Mouse (Mus musculus): ENCODE measurements around the gene Adipor2. TPM values are rescaled to one million over a fixed set of nuclear protein-coding genes. Genes with fewer than 3 reads are reported as not detected.

Adipor2 gene
- total RNA-seq, 2 experiments from 2014 or later: 36.2 to 41.5 TPM

DNA sequence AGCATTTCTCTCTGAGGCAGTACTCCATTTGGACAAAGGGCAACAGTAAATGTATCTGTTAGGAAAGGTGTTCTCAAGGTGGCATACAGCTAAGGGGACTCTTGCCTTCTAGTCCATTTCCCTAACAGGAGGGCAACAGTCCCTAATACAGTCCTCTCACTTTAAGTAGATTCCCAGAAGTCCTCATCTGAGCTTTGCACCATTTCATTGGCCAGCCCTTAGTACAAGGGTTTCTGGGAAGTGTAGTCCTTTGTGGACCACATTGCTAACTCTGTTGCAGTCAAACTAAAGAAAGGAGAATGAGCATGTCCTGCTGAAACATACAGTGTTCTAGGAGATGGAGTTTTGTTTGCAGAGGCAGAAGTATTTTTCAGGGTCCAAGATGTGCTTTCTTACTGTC, 76.1 kb downstream of the Adipor2 start:
- no peak for DNase-seq

DNA sequence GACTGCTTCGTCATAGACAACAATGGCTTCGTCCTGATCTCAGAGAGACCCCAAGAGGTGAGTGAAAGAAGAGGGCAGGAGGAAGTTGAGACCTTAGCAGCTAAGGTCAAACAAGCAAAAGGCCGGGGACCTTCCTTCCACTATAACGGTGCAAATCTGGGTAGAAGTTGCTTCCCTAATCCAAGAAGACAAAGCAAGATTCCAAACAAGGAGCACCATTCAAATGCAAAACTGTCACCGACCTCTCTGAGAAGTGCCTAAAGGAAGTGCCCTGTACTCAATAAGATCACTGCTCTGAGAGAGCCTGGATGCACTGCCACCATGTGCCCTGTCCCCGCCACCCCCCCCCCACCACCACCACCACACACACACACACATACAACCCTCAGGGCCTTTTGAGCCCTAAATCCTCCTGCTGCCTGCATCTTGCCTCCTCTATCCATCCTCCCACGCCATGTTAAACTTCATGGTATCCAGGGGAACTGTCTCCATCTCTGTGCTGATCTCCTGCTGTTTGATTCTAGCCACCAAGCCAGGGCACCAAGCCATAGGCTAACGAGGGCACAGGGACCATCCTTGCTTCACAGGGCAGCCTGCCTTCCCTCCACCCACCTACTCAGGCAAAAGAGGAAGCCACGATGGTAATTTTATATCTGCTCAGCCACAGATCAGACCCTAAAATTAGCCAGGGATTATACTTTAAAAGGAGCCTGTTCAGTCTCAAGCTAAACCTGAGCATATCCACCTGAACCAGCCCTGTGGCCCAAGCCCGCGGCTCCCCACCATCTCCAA, 79.2 kb downstream of the Adipor2 start:
- no peak for DNase-seq

DNA sequence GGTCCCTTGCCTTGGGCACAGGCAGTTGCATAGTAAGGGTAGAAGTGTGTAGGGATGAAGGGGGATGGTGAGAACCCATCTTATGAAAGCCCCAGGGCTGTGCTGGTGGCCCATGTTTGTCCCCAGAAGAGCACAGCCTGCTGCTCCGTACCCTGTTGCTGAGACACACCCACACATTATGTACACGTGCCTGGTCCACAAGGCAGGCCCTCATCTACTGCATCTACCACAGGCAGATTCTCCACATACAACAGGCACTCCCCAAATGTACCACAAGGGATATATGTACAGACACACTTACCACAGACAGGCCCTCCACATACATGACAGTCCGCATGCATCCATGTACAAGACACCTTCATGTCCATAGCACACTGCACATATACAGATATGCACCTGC, 80.2 kb downstream of the Adipor2 start:
- no peak for DNase-seq

DNA sequence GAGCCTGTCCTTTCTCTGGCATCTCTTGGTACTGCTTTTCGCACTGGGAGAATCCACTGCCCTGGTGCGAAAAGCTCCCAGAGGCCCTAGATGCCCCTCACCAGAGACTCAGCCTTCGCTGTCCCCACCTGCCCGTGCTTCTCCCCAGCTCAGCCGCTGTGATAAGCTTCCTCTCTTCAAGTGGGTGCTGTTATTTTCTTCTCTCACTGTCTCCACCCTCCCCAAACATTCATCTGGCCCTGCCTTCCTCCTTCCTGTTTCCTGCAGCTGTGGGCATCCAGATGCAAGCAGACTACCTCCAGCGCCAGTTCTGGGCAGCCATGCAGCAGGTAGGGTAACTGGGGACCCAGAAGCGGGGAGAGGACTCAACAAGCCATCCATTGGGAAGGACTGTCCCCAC, 81.4 kb downstream of the Adipor2 start:
- no peak for DNase-seq

DNA sequence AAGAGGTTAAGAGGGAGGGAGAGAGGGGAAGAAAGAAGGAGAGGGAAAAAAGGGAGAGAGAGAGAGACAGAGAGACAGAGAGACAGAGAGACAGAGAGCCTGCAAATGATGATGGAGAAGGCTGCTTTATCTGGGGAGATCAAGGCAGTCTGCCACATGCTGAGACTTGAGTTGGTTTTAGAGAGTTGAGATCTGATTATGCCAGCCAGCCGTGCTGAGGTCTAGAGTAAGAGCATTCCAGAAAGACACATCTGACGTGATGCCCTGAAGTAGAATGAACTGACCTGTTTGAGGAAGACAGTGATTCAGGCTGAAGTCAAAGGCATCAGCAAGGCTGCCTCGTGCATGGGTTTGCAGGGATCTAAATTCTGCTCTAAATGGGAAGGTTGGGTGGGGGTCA, 83.7 kb downstream of the Adipor2 start:
- no peak for DNase-seq

DNA sequence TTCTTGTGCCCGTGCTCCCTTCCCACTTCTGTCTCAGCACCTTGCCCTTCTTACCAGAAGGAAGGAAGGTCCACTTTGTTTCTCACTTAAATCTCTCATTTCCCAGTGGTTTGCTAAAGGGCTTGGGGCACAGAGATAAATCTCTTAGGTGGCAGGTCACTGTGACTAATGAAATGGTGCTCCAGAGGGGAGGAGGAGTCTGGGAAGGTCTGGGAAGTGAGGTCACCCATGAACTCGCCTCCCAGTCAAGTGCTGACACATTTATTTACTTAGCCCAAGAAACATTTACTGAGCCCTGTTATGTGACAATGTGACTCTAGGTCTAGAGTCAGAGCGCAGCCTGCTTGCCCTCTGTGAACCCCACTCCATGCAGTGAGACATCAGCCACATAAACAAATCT, 84.3 kb downstream of the Adipor2 start:
- DNase-seq: no peak

DNA sequence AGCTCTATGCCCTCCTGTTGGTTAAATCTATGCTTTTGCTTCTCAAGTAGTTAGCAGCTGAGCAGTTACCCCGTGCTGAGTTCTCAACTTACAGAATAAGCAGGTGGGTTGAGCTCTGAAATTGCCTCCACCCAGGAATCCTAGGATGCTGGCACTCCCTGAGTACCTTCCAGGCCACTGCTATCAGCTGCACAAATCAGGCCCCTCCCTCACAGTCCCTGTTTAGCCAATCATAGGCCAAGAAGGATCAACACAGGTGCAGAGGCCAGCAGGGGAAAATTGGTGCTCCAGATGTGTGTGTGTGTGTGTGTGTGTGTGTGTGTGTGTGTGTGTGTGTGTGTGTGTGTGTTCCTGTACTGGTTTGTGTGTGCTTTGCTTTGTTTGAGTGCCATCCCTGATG, 85.4 kb downstream of the Adipor2 start:
- no peak for DNase-seq

DNA sequence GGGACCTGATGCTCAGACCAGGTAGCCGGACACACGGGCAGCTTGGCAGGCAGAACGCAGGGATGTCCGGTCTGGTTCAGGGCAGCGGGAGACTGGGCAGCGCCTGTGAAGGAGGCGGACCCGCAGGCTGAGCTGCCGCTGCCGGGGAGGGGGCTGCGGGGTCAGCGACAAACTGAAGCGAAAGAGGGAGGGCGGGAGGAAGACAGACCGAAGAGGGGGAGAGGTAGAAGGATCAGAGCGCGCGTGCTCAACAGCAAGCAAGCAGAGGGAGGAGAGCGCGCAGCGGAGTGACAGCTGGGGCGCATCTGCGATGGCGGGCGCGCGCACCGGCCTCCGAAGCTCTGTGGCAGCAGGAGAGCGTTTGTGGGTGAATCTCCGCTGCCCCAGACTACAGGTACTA, 87.0 kb downstream of the Adipor2 start, which contains the start of gene Lrtm2:
TSS of gene Lrtm2 (minus strand) at position 261 of the 400 bp plus-strand sequence.
- peak; percentile 55 to 70 for DNase-seq

DNA sequence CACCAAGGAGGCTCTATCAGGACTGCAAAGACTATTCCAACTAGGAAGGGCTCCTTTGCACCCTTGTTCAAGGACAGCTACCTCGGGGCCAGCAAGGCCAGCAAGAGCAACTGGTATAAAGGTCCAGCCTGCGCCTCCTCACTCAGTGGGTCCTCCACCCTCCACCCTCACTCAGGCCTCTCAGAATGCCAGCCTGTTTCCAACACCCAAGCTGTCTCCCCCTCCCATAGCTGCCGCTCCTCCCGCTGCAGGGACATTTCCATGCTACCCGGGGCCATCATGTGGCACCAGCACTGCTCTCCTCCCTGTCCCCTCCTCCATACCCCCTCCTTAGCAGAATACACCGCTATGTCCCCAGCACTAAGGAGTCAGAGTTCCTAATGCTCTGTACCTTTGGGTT, 87.6 kb downstream of the Adipor2 start:
- DNase-seq: peak; percentile 48 to 53

DNA sequence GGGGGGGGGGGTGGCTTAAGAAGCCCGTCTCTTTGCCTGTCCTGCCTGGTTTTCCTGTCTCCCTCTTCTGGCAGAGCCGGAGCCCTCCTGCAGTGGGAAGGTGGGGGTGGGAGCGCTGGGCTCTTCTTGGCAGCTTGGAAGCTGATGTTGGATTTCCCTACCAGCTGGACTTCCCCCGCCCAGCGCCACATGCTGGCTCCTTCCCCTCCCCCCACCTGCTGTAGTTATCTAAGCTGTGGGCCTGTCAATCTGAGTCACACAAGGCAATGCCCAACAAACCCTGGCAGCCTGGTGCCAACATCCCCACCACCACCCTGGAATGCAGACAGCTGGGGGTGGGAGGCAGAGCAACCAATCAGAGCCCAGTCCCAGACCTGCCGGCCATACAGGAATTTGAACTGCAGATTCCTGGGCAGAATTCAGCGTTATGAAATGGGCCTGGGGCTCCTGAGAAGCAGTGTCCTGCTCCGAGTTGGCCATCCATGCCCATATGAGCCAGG, 88.2 kb downstream of the Adipor2 start:
- DNase-seq: peak; percentile 82 to 89

DNA sequence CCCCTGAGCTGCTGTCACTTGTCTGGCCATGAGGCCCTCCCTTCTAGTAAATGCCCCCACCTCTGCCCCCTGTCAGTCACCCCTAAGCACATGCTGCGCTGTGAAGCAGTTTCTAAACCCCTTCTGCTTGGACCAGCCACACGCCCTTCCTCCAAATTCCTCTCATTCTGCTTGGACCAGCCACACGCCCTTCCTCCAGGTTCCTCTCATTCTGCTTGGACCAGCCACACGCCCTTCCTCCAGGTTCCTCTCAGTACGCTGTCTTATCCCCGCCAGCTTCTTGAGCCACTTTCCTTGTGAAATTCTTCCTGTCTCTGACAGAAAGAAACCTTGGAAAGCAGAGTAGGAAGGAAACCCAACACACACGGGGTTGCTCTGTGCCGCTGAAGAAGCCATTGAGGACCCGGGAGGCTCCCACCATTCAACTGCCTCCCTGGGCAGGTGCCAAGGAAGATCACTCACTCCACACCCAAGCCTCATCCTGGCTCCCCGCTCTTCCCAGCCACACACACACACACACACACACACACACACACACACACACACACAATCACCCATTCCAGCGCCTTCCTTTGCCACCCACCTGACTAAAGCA, 88.9 kb downstream of the Adipor2 start:
- DNase-seq: no peak

DNA sequence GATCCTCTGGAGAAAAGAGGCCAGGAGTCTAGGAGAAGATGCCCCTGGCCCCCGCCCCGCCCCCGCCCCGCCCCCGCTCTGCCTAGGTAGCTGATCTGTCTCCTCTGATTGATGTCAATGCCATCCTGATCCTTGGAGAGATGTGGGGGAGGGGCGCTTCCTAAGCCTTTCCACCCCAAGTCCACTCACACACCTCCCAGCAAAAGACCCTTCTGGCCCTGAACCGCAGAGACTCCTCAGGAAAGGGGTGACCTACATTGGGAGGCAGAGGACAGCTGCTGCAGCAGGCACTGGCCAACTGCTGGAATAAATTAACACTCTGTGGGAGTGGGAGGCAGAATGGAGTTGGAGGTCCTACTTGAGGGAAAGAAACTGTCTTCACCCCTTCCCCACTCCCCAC, 91.0 kb downstream of the Adipor2 start:
- DNase-seq: no peak

DNA sequence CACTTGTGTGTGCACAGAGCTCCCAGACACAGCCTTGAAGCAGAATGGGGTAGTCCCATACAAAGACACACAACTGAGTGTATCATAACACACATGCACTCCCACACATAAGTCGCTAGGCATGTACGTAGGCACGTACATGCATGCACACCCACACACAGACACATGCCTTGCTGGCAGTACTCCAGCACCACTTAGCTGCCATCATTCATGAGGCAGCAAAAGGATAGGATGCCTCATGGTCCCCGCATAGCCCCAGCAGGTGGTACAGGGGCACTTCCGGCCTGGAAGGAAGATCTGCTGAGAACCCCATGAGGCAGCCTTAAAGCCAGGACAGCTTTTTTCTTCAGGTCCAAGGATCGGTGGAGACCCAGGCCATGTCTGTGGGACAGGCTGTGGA, 91.5 kb downstream of the Adipor2 start:
- no peak for DNase-seq

DNA sequence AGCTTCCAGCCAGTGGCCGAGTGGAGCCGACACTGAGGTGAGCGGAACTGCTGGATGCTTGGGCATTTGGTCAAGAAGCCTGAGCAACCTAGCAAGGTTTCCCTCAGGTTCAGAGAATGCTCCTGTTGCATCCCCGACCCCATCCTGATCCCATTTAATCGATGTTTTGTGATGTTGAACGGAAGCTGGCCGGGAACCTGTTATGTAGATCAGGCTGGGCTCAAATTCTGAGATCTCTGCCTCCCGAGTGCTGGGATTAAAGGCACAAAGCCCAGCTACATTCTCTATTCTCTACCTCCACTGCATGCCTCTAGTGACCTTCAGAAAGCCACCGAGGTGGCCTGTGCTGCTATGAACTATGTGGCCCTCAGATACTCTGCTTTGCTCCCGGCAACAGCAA, 92.7 kb downstream of the Adipor2 start:
- no peak for DNase-seq

DNA sequence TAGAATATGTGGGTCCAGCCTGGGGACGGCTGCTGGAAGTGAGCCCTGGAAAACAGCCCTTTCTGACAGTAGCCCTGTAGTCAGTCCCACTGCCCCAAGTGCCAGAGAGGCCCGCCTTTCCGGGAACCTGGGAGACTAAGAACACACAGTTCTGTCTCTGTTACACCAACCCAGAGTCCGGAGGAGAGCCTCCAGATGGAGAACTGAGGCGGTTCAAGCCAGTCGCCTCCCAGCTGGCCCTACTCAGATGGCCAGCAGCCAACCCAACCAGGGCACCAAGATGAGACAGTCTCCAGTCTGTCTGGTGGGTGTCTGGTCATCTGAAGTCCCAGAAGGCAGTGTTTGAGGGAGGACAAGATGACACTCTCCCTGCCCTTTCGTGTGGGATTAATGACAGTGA, 95.8 kb downstream of the Adipor2 start:
- peak in 1 of 2 experiments; percentile 43 for DNase-seq

DNA sequence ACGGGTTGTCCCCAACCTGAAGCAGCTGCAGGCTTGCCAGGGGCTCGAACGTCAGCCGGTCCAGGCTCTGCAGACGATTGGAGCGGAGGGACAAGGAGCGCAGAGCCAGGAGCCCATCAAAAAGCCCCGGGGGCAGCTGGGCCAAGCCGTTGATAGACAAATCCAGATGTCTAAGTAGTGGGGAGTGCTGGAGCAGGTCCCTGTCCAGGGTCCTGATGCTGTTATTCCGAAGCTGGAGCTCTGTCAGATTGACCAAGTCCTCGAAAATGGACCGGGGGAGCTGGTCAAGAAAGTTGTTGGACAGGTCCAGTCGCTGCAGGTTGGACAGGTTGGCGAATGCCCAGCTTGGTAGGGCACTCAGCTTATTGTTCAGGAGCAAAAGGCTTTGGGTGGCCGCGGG, 97.0 kb downstream of the Adipor2 start:
- no peak for DNase-seq

DNA sequence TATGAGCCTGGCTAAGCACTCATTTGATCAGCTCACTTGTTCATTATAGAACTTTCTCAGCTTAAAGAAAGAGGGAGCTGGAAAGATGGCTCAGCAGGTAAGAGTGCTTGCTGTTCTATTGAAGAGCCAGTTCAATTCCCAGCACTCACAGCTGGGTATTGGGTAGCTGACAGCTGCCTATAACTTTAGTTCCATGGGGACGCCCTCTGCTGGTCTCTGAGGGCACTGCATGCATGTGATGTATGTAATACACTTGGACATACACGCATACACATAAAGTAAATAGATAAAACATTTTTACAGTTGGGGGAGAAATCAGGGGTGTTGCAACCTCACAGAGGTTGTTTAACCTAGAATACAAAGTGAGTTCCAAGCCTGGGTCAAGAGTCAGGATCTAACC, 98.1 kb downstream of the Adipor2 start:
- DNase-seq: no peak

DNA sequence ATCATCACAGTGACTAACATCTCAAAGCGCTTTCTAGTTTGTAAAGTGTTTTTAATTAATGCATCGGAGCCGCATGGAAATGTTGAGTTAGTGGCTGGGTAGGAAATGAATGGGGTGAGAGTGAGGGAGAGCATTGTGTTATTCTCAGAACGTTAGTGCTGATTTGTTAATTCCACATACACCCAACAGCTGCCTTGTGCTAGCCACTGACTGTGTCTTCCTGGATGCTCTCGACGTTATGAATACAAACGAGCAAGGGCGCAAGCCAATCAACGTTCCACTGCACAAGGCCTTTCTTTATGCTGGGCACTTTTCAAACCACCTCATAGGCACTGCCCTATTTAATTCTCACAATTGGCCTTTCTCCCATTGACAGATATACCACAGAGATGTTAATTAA, 98.8 kb downstream of the Adipor2 start:
- DNase-seq: no peak

DNA sequence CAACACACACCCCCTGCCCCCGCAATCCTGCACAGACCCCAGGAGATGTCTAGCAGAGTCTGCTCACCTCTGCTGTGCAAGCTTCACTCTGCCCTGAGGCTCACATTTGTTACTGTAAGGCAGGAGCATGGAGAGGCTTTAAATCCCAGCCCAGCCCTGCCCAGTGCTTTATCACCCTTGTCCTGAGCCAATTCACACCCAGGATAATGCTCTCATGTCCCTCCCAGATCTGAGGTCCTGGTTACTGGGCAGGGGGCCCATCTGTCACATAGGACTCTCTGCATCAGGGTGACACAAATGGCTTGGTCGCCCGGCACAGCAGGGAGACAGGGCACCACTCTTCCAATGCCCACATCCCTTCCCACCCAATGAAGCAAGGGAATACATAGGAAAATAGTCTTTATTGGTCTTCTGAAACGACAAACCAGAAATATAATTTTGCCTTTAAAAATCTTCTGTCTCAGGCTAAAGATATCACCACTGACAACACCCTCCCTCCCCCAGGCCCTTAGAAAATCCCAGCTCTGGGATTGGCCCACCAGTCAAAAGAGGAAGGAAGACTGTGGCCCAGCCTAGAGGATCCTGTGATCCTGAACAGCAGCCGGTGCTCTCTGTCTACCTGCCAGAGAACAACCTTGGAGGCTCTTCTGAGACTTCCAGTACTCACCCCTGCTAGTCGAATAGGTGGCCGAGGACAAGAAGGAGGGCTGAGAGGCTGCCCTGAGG, 102.6 kb downstream of the Adipor2 start:
- DNase-seq: no peak

DNA sequence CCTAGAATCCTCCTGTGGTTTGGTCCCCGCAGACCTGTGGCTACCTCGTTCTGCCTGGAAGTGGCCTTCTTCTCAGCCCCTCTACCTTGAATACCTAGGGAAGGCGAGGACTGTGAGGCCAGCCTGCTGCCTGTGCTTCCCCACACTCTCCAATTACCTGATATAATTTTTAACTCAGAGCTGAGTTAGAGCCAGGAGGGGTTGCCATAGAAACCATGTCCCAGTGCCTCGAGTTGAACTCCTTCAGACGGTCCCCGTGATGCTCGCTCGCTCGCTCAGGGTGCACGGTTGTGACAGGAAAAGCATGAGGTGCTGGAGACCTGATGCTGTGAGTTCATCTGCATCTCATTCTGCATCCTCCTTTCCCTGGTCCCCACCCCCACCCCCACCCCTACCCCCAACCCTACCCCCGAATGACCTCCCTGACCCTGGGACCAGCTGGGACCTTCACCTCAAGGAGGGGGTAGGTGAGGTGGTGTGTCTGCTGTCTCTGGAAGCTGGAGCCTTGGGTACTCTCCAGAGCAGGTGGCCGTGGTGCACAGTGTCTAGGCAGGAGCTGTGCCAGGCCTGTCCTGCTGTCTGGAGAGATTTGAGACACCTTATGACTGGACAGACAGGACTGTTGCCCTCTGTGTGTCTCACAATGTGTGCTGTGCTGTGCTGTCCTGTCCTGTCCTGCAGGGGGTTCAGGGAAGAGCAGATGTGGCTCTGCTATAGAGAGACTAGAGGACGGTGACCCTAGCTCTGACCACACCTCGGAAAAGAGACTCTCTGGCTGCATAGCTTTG, 103.7 kb downstream of the Adipor2 start:
- DNase-seq: no peak

DNA sequence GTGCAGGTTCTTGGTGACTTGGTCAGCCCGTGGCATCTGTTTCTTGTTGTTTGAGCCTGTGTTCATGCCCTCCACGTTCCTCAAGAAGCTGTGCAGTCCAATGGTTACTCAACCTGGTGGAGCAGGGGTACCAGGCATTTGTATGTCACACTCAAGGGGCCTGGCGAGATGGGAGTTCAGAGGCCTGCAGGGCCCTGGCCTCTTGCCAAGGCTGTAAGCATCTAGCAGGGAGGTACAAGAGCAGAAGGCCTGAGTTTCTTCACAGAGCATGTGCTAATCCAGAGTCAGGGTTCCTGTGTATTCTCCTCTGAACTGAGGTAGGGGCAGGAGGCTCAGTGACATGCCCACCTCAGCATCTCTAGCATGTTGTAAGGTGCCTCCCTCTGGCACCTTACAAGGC, 104.4 kb downstream of the Adipor2 start:
- DNase-seq: no peak

DNA sequence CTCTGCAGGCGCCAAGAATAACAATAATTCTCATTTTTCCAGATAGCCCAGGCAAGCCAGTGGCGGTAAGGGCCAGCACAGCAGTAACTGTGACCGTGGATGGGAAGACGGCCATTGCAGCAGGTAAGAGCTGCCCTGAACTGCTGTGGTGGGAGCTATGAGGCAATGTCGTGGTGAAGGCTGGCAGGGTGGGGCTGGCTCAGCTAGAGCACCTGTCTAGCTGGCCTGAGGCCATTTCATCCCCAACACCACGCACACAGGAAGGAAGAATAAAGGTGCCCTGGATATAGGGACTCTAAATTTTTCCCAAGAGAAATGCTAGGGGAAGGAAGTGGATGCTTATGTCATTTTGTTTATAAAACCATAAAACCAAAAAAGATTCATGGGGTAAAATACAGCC, 105.1 kb downstream of the Adipor2 start:
- no peak for DNase-seq

DNA sequence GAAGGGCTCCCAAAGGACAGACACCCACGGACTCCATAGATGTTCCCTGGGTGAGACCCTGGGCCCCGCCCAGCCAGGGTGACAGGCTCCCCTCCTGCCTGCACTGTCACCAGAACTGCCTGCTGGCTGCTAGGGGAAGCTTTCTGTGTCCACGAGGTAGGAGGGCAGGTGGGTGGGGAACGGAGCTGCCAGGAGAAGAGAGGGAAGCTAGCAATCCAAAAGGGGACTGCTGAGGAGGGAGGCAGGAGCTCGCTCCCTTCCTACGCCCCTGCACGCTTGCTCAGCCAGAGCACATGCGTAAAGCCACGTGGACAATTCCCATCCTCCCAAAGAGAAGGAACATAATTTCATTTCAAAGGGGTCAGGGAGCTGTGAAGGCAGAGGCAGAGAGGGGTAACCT, 107.3 kb downstream of the Adipor2 start:
- DNase-seq: no peak

All from layer of hippocampus, postnatal 36 days (tissue).